Mouse (Mus musculus) liver, embryonic 16.5 days (tissue): Measurements from ENCODE around the gene Gm16485. TPM values are rescaled to one million over a fixed set of nuclear protein-coding genes. Genes with fewer than 3 reads are reported as not detected.

ENCODE experiments used
- ATAC-seq: fragments of 200-750 bp; cut with Nextera tagmentation; 2 replicates; pipeline ENCODE4 v1.8.0; 2017; ENCODE audit warnings: low read depth, mild to moderate bottlenecking, moderate number of reproducible peaks, moderate library complexity
- H3K27ac ChIP-seq: fragments of 300-500 bp; sonication (generic); 2 replicates; pipeline ENCODE4 v1.5.1; 2014; ENCODE audit warnings: mild to moderate bottlenecking, low read length
- H3K27me3 ChIP-seq: fragments of 300-500 bp; sonication (generic); 2 replicates; pipeline ENCODE4 v1.6.1; 2014; ENCODE audit warnings: low read depth, low read length, mixed read lengths; ENCODE audit not compliant: control insufficient read depth, insufficient read depth
- H3K36me3 ChIP-seq: fragments of 300-500 bp; sonication (generic); 2 replicates; pipeline ENCODE4 v1.6.1; 2014; ENCODE audit warnings: mild to moderate bottlenecking; ENCODE audit not compliant: control insufficient read depth, insufficient read depth
- H3K4me1 ChIP-seq: fragments of 300-500 bp; sonication (generic); 2 replicates; pipeline ENCODE4 v1.6.1; 2014; ENCODE audit warnings: low read depth, low read length, mixed read lengths; ENCODE audit not compliant: control insufficient read depth
- H3K4me2 ChIP-seq: fragments of 300-500 bp; sonication (generic); 2 replicates; pipeline ENCODE4 v1.6.1; 2014; ENCODE audit warnings: low read depth, low read length, mixed read lengths
- H3K4me3 ChIP-seq: fragments of 300-500 bp; sonication (generic); 2 replicates; pipeline ENCODE4 v1.5.1; 2014; ENCODE audit warnings: low read depth, mild to moderate bottlenecking, low read length
- H3K9ac ChIP-seq: fragments of 300-500 bp; sonication (generic); 2 replicates; pipeline ENCODE4 v1.6.1; 2014; ENCODE audit warnings: low read depth, low read length
- H3K9me3 ChIP-seq: fragments of 300-500 bp; sonication (generic); replicated peaks from 2 replicates; pipeline ENCODE4 v1.6.1; 2016; ENCODE audit warnings: low read length; ENCODE audit not compliant: control insufficient read depth
- WGBS: fragments of 180-500 bp; shearing (Covaris S2); extraction: QIAGEN DNeasy Blood & Tissue Kit; methylation state at CpG from one replicate; pipeline ENCODE4 v1.1.7; 2014; ENCODE audit not compliant: insufficient replicate concordance; 5-methylcytosine and 5-hydroxymethylcytosine counted together
- polyA plus RNA-seq: library from polyadenylated mRNA; unstranded; fragments of >200 nt; fragmentation: Nextera tagmentation; extraction: Ambion mirVana; gene quantifications from 2 replicates; pipeline ENCODE4 v1.2.1, GENCODE M21; 2015

The Gm16485 gene
- polyA plus RNA-seq, 1 experiment from 2014 or later, result not detected

DNA sequence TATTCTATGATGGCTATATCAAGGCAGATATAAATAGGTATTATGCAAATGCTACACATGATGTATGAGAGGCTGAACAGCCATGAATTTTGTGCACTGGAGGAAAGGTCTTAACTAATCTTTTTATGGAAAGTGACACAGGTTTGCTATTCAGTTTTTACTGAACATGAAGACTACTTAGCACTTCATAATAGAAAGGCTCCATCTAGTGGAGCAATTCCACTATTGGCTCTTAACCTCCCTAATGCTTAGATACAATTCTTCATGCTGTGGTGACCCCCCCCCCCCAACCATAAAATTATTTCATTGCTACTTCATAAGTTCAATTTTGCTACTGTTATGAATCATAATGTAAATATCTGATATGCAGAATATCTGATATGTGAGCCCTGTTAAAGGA, 29.6 kb downstream of the Gm16485 start:
- Histone ChIP-seq H3K4me1 (no peaks in the 10 kb centered on the region), H3K27me3 (no peaks in the 10 kb centered on the region), H3K4me2 (no peak overlapping the region), H3K4me3 (no peak overlapping the region), H3K9me3 (no peaks in the 10 kb centered on the region), H3K36me3 (no peaks in the 10 kb centered on the region), H3K27ac (no peak overlapping the region), H3K9ac (no peak overlapping the region)
- no peak for ATAC-seq

DNA sequence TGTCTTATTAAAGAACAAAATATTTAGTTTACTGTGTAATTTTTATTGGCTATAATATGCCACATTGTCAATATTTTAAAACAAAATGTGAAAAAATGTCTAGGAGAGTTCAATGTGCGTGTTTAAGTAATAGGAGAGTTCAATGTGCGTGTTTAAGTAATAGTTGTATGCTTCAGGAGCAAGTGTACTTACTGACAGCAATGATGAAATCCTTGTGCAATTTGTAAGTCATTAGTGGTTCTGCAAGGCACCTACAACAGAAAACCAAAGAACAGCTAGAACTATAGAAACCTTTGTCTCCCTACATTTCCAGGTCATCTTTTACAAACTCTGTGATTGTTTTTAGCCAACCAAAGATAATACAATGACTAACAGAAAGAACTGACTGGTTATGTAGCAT, 43.5 kb downstream of the Gm16485 start:
- Histone ChIP-seq H3K27ac (no peak overlapping the region), H3K36me3 (no peaks in the 10 kb centered on the region), H3K9me3 (no peaks in the 10 kb centered on the region), H3K4me1 (no peaks in the 10 kb centered on the region), H3K9ac (no peak overlapping the region), H3K4me3 (no peak overlapping the region), H3K4me2 (no peak overlapping the region), H3K27me3 (no peaks in the 10 kb centered on the region)
- WGBS, result 63% methylated on average over 2 of the region's 2 CpGs
- ATAC-seq, result no peak

Other genes with a start within 250 kb of the Gm16485 start
- not detected in 2 replicates for gene Pgr, start 72.0 kb upstream of the Gm16485 start, polyA plus RNA-seq